Mouse (Mus musculus) lung, postnatal 14 days (tissue): Measurements from ENCODE around the gene Mapkbp1.

Experiments used
- DNase-seq: peaks from one replicate; pipeline ENCODE4 v3.0.0; 2021

Mapkbp1 gene

DNA sequence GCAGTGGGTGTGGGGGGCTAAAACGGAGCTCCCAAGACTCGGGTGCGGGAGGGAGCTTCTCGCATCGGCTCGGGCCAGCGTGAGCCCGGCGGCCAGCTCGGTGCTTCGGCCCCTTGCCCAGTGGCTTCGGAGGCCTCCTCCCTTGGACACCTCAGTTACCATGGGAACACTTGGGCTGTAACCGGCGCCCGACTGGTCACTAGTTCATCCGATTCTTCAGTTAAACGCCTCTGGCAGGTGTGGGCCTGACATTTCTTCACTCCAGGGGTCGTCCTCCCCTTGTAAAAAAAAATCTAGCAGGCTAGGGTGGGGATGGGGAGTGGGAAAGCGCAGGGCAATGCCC lies at the start of gene Mapkbp1:
Mapkbp1 (plus strand) TSS at position 163 of the 343 bp plus-strand sequence.
- no peak for DNase-seq

DNA sequence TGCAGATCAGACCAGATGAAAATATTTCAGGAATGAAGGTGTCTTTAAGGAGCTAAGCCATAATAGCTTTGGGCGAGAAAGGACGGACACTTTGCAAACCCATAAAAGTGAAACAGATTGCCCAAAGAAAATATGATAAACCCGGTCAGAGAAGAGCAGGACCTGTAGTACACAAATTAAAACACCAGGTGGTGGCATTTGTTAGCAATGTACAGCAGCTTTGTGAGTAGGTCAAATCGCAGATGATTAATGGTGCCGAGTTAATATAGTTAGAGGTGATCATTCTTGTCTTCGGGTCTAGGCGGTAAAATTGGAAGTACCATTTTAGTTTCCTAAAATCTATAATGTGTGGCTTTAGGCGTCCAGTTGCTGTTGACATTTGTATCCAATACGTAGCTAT lies 1.9 kb upstream of the Mapkbp1 start:
- peak; percentile 64 for DNase-seq

DNA sequence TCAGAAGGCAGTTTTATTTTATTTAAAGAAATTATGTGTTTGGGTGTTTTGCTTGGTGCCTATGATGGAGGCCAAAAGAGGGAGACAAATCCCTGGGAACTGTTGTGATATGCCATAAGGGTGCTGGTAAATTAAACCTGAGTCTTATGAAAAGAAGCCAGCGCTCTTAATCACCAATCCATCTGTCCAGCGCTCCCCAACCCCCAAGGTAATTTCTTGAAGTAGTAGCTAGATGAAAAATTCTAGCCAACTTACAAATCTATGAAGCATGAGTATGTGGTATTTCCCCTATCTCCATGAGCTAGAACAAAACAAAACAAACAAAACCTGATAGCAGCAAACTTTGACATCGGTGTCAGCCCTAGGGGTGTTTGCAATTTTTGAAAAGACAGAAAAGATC lies 1.2 kb upstream of the Mapkbp1 start:
- no peak for DNase-seq

DNA sequence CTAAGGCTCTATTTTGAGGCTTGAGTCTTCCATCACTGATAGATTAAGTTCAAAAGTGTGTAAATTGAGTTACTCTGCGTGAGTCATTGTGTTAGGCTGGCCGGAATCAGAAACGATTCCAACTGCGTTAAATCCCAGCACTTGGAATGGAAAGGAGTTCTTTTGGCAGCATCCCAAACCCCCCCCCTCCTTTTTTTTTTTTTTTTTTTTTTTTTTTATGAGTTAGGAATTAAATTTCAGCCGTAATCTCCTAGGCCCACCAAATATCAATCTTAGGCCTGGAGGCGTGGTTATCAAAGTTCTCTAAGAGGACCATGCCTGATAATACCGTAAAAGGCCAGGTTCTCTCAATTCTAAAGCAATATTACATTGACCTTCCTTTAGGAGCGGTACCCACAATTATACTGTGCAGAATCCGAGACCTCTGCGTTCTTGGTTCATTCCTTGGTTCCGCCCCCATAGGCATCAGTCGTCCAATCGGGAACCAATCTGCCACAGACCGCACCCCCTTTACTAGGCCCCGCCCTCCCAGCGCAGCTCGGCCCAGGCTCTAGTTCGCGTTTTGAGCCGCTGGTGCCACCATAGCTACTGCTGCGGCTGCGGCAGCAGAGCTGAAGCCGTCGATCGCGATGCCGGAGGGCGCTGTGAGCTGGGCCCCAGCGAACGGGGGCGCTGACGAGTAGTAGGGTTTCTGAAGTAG lies 512 bp upstream of the Mapkbp1 start:
- DNase-seq: peak; percentile 95

DNA sequence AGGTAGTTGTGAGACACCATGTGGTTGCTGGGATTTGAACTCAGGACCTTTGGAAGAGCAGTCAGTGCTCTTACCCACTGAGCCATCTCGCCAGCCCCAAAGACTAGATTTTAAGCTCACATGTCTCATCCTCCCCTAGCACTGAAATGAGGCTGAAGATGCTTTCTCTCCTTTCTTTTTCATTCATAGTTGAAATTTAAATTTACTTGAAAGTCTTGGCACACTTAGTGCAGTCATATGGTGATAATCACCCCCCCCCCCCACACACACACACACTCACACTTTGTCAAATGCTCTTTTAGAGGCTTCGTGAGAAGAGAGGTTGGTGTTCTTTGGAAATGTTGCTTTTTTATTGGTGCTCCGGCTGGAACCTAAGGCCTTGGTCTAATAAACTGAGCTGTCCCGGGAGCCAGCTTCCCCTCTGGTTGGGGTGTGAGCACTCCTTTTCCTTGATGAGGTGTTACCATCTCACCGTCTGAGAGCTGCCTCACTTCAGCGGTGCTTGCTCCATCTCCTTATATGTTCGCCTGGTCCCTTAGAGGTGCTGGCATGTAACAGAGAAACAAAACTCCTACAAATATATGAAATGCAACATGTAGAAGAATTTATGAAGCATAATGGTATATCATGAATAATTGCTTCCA lies 8.0 kb downstream of the Mapkbp1 start:
- no peak for DNase-seq

DNA sequence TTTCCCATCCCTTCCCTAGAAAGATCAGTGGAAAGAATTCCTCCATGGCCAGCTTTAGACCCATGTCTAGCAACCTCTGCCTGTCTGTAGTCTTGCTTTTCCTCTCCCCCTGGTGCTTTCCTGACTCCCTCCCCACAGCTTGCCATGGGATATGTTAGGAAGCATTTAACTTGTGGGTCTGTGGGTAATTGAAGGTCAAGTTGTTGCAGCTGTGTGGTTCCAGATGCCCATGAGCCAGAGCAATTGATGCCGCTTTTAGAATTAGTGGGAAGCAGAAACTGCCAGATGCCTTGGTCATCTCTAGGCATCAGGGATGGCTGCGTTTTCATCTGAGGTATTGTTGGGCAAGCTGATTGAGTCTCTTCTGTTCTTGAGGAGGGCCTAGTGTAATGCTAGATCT lies 9.1 kb downstream of the Mapkbp1 start:
- no peak for DNase-seq

DNA sequence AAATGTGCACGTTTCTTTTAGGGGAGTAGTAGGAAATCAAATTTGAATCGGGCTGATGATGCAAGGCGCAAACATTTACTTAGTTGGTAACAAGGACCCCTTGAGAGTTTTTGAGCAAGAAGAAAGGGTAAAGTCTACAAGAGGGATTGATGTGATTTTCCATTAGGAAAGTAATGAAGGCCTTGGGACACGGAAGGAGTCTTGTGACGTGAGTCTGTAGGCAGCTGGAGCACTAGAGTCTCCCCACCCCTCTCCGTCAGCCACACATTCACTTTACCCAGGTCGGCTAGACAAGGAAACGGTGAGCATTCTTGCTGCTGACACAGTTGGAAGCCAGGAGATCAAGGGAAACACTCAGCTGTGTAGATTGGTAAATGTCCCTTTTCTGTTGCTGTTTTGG lies 13.4 kb downstream of the Mapkbp1 start:
- peak; percentile 50 for DNase-seq

DNA sequence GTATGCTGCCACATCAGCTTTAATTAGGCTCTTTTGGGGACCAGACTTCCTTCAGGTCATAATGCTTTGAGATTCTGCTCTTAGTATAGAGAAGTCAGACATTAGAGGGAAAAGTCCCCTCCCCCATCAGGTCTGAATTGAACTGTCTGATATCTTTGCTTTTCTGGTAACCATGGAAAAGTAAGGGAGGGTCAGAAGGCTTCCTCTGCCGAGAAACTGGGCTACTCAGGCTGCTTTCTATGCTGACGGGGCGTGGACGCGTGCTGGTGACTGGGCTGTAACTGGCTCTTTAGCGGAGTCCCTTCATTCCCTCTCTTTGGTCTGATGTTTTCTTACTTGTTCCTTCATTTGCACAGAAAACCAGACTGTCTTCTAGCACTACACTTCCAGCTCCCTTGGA lies 13.9 kb downstream of the Mapkbp1 start:
- no peak for DNase-seq

DNA sequence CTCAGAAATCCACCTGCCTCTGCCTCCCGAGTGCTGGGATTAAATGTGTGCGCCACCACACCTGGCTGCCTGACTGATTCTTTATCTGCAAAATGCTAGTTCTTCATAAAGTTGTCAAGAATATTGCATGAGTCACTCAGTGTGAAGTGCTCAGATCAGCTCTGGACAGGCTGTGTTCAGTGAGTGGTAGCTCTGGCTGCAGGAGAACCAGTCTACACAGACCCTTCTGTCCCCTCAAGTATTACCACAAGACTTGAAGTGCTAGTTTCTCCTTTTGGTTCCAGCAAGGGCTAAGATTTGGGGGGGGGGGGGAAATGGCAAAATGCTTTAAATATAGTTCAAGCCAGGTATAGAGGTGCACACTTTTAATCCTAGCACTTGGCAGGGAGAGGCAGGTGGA lies 14.9 kb downstream of the Mapkbp1 start:
- no peak for DNase-seq

DNA sequence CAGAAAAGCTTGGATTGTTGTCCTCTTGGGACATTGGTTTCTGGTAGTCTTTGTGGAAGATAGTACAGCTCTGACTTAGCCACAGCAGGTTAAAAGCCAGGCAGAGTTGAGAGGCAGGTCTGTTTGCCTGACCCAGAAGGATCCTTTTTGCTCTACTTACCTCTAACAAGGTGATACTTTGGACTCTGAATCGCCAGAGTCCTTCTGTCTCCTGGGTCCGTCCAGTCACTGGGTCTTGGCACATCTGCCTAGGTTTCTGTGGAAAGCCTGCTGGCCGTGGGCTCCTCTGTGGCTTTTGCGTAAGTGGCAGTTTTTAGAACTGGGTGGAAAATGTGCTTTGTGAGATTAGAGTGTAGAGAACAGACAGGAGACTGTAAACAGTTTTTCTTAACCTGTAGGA lies 16.5 kb downstream of the Mapkbp1 start:
- DNase-seq: no peak

DNA sequence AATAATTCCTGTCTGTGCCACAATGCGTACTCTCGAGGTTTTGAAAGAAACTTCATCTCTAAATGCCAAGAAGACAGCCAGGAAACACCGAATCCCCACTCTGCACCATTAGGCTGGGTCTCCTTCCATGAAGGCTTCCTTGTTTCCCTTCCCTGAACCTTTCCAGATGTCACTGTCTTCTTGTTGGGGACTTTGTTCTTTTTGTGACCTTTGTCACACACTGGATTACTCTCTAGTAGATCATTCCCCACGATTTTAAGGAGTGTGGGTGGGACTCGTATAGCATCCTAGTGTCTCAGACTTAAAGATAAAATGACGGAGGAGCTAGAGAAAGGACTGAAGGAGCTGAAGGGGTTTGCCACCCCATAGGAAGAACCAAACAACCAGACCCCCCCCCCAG lies 18.4 kb downstream of the Mapkbp1 start:
- DNase-seq: no peak

DNA sequence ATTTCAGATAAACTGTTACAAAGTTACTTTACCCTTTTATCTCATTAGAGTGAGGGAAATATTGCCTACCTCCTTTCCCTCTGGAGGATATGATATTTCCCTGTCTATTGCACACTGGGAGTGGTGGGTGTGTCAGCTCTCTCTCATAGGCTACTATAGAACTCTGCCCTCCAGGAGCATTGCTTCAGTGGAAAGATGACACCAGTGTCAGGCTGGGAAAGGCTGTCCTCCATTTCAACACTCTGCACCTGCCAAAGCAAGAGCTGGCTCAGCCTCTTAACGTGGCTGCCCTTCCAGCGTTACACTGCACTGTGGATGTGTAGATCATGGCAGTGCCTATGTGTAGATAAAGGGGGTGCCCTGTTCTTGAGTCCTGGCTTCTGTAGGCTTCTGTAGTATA lies 19.9 kb downstream of the Mapkbp1 start:
- DNase-seq: no peak

DNA sequence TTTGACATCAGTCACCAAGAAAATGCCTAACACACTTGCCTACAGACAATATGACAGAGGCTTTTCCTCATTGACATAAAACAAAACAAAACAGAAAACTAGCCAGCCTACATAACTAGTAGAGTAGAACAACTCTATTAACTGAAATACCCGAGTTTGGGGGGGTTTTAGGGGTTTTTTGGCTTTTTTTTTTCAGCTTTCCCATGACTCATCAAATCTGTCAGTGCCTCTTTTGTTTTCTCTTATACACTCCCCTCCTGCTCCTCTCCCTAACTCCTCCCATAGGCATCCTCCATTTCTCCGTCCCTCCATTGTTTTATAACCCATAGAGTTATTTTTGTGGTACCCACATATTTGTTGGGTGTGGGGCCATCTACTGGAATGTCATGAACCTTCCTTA lies 21.0 kb downstream of the Mapkbp1 start:
- no peak for DNase-seq

DNA sequence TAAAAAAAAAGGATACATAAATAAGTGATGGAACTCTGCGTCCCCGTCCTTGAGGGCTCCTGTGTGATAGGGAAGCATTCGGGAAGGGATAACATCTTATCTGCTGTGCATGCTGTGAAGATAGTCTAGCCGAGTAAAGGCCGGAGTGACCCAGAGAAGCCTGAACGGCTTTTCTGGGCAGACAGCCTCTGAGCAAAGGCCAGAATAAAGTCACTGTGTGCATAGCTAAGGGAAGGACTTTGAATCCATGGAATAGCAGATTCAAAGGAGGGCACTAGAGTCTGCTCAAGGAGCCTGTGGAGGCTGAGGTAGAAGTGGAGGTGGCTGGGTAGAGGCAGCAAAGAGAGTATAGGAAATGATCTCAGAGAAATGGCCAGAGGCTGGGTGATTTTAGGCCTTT lies 22.3 kb downstream of the Mapkbp1 start:
- no peak for DNase-seq

DNA sequence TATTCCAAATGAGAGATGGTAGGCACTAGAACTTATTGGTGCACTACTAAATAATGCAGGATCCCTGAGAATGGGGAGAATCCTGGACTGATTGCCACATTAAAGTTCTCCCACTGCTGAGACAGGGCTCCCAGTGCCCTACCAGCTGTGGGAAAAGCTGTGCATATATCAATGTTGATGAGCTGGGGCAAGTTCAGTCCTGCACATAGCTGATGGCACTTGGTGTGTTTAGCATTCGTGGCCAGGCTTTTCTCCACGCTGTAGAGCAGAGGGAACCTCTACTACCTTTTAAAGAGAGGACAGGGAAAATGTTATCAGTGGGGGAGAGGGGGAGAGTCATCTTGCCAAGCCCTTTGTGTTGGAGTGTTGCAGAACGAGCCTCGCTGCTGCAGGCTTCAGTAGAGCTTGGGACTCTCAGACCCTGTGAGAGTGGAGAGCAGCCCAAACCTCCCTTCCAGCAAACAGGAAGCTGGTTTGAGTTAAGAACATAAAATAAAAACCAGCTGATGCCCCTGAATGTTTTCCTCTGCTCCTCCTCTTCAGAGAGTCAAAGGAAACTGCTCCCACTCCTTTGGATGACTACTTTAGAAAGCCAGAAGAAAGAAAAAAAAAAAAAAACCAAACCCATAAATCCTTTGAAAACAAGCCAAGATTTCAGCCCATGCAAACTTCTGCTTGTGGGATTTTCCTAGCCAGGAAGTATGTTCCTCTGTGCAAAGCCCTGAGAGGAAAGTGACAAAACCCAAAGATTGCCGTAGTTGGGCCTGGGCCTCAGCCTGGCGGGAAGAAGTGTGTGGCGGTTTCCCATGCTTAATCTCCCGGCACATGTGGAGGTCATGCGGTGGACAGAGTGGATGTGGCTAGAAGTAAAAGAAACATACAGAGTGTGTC lies 23.1 kb downstream of the Mapkbp1 start:
- DNase-seq: no peak

DNA sequence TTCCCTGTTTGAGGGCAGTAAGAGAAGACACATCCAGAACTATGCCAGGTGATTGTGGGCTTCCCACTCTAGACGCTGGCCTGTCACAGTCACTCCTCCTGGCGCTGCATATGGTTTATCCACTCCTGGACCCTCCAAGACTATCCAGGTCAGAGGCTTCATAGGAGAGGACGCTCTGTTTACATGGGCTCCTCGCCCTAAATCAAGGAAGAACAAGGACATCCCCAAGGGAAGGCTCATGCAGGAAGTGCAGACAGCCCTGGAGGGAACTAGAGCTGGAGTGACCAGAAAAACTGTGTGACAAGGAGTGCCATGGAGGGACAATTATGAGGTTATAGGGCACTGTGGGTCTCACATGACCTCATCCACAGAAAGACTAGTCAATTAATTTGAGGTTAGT lies 24.9 kb downstream of the Mapkbp1 start:
- DNase-seq: no peak

DNA sequence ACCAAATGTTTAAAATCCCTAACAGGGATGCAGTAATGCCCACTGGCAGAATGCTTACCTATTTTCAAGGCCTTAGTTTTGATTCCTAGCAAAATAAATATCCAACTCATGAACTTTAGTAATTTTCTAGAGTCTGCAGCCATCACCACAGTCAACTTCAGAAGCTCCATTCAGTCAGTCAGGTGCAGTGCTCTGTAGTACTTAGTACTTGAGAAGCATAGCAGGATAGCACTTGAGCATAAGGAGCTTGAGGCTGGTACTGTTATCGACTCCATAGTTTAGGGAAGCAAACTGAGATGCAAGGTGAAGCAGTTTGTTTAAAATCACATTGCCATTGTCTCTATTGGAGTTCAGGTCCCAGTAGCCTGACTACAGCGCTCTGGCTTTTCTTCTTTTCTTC lies 27.2 kb downstream of the Mapkbp1 start:
- DNase-seq: no peak

DNA sequence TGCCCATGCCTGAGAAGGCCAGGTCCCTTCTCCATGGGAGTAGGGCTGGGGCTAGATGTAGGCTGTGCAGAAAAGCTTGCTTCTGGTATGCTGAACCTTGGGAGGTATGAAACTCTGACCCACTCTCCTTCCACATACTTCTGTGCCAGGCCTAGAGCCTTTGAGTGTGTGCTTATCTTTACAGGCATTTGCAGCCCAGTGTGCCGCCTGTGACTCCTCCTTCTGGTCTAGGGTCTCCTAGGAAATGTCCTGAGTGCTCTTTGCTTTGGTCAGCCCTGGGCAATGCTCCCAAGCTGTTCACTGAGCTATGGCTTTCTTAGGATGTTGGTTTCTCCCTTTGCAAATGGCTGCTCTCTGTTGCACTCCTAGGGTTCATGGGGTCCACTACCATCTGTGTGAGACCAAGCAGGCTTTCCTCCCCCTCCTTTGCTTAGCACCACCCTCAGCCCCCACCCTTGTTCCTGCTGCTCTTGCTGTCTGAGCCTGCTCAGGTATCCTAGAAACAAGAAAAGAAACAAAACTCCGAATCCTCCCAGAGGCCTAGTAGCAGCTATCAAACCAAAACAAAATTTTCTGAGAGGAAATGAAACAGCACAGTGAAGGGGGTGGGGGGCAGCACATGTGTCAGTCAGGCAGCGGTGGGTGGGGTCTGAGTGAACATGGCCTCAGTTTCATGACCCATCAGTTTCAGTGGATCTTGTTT lies 28.5 kb downstream of the Mapkbp1 start:
- DNase-seq: peak; percentile 53

DNA sequence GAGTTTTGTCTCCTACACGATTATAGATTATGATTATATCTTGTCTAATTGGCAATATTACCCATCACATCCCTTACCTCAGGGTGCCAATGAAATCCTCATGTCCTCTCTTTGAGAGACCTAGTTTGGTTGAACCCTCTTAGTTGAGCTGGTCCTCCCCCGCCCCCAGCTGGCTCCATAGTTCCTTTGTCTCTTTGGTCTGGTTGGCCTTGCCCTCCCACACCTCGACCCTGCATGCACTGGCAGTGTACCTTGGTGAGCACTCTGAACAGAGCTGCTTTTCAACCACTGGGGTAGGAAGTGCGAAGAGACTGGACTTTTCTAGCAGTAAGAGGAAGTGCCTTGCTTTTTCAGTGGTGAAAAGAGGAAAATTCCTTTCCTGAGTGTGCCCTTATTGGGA lies 29.5 kb downstream of the Mapkbp1 start:
- DNase-seq: no peak

DNA sequence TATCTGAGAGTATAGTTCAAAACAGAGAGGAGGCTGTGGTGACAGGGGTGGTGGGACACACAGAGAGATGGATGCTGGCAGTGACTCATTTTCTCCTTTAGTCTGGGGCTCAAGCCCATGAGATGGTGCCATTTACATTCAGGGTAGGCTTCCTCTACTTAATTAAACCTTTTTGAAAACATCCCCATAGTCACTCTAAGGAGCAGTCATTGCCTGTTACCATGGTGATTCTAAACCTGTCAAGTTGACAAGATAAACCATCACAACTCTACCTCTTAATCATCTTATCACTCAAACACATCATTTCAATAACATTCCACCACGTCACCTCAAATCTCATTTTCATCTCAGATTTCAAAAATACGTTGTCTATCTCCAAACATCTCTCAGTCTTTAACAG lies 31.5 kb downstream of the Mapkbp1 start:
- no peak for DNase-seq

DNA sequence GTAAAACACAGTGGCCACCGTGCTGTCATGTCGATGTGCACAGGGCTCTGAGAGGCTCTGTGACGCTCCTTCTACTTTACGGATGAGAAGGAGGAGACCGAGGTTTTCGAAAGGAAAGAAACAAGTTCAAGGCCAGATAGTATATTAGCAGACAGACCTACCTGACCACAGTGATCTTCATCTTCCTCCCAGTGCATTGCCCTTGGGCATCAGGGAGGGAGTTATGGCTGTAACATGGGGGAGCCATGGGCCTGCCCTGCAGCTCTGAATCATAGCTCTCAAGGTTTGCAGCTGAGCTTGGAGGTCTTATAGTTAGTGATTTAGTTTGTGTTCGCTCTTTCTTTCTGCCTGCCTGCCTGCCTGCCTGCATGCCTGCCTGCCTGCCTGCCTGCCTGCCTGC lies 34.2 kb downstream of the Mapkbp1 start:
- no peak for DNase-seq

DNA sequence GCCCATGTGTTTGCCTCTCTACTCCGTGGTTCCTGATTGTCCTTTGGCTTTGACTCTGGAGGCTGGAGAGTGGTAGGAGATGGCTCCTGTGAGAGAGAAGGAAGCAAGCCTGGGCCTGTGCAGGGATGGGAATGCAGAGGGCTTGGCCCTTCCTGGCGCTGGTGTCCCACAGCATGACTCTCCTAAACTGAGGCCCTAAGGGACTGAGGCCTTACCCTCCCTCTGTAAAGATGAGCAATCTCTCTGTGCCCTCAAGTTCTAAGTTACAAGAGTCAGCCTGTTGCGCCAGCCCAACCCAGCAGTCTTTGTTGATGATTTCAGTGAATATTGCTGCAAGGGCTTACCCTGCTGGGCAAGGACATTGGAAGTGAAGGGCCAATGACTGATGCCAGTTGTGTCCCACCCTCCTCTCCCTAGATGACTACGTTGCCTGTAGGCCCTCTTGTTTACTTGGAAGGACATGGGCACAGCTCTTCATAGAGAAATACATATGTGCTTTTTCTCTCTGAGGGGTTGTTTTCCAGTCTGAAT lies 35.2 kb downstream of the Mapkbp1 start:
- DNase-seq: no peak

DNA sequence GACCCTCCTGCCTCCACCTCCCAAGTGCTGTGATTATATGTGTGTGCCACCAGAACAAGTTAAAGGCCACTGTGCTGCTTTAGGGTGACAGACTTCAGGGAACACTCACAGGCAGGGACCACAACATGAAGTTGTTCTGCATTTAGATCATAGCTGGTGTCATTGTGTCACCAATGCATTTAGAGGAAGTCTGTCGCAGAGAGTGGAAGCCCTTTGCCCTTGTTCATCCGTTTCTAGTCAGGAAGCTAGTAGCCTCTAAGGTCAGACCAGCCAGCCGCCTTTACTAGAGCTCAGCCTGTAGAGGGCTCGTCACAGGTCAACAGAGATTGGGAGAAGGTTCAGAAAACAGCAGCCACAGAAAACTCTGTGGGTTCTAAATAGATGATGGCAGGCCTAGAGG lies 36.2 kb downstream of the Mapkbp1 start:
- peak; percentile 21 for DNase-seq
